Mouse (Mus musculus): ENCODE measurements around the gene Fpr2. TPM values are rescaled to one million over a fixed set of nuclear protein-coding genes. Genes with fewer than 3 reads are reported as not detected.
"Not testable (repeated sequence)": the region's sequence is repeated elsewhere in the genome, so short reads cannot be mapped to it uniquely, and the experiment has no call there.

The Fpr2 gene
- polyA plus RNA-seq, 1 experiment from 2014 or later: 0.31 TPM

DNA sequence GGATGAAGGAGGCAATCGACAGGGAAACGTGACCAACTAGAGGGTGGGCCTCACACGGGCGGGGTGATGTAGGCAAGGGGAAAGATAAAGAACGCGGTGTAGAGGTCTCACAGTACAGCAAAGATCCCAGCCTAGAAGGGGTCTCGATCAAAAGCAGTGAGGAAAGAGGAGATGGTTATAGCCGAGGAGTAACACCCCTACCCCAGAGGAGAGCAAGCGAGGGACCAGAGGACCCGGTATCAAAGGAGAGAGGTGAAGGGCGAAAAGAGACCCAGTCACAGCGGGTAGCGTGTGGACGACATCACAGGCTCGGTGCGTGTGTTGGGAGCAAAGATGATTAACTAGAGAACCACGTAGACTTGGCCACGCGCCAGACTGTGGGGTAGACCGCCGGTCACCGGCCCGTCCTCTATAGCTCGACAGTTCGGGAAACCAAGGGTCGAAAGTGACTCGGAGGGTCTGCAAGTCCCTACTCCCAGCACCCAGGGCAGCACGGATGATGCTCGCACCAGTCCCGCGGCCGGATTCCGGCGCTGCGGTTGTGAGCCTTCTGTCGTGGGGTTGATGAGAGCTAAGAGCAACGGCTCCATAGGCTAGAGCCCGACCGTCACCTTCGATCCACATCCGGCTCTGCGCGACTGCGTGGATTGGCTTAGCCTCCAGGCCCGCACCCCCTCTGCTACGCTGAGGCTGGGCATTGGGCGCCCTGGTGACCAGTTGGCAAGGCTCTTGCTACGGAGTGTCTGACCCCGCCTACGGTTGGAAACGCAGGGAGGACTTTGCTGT lies 22.2 kb downstream of the Fpr2 start:
- 19% methylated on average over 51 of the region's 51 CpGs for WGBS
- H3K27ac ChIP-seq (ENCODE audit: low read depth, low read length): peak overlapping the region; percentile 76

DNA sequence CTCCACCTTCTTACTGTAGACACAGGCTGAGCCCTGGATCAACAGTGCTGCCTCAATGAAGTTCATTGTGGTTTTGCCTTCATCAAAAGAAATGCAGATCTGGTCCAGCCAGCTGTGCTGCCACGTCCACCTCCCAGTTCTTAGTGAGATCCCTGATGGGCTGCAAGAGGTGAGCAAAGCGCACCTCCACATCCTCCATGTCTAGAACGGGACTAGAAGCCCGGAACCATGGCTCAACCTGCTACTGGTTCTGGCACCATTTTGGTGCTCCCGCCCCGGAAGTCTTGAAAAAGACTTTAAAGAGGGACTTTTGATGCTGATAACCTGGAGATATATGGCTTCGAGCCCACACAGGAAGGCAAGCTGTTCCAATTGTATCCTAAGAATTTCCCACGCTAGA lies 25.0 kb downstream of the Fpr2 start:
- not testable (repeated sequence) for H3K4me3 ChIP-seq (ENCODE audit: low read length); H3K4me1 ChIP-seq (ENCODE audit: control insufficient read depth, insufficient read depth, low read depth, low read length); H3K4me2 ChIP-seq (ENCODE audit: low read length); H3K27ac ChIP-seq (ENCODE audit: low read depth, low read length); H3K36me3 ChIP-seq (ENCODE audit: control insufficient read depth, insufficient read depth, low read length); H3K27me3 ChIP-seq (replicated peaks; ENCODE audit: control insufficient read depth, insufficient read depth, low read length); H3K9ac ChIP-seq (ENCODE audit: low read depth, low read length); H3K9me3 ChIP-seq (ENCODE audit: control insufficient read depth, low read length); ATAC-seq
- WGBS: 89% methylated on average over 8 of the region's 8 CpGs

More for the DNA sequence above, 22.2 kb downstream of the Fpr2 start:
- 0 out of 2 replicates have a peak, but pooled peaks cover 2% of the 10 kb centered on the region for H3K9me3 ChIP-seq (ENCODE audit: control insufficient read depth, low read length)
- peak; percentile 100 for ATAC-seq
- no peaks in the 10 kb centered on the region for H3K27me3 ChIP-seq (replicated peaks; ENCODE audit: control insufficient read depth, insufficient read depth, low read length)
- H3K36me3 ChIP-seq (ENCODE audit: control insufficient read depth, insufficient read depth, low read length): no peaks in the 10 kb centered on the region
- peak overlapping the region; percentile 72 for H3K4me2 ChIP-seq (ENCODE audit: low read length)
- H3K4me1 ChIP-seq (ENCODE audit: control insufficient read depth, insufficient read depth, low read depth, low read length): no peaks in the 10 kb centered on the region
- peak overlapping the region; percentile 75 for H3K9ac ChIP-seq (ENCODE audit: low read depth, low read length)
- peak overlapping the region; percentile 60 for H3K4me3 ChIP-seq (ENCODE audit: low read length)

DNA sequence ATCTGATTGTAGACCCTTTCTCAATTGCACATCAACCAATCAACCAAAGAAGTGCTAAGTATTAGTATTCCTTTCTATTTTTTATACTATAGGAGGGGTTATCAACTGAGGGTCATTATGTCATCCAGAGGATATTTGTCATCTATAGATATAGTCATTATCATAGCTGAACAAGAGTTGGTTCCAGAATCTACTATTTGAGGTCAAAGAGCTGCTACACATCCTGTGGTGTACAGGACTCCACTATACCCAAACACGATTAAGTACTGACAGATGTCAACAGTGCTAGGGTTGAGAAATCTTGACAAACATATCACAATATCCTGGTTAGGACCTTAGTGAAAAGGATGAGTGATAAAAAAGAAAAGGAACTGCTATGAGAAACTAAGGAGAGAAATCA lies 29.8 kb downstream of the Fpr2 start:
- Histone ChIP-seq H3K4me1 (ENCODE audit: control insufficient read depth, insufficient read depth, low read depth, low read length) (no peaks in the 10 kb centered on the region), H3K9ac (ENCODE audit: low read depth, low read length) (no peak overlapping the region), H3K4me3 (ENCODE audit: low read length) (no peak overlapping the region), H3K27ac (ENCODE audit: low read depth, low read length) (no peak overlapping the region), H3K36me3 (ENCODE audit: control insufficient read depth, insufficient read depth, low read length) (no peaks in the 10 kb centered on the region), H3K27me3 (replicated peaks; ENCODE audit: control insufficient read depth, insufficient read depth, low read length) (no peaks in the 10 kb centered on the region), H3K9me3 (ENCODE audit: control insufficient read depth, low read length) (no peaks in the 10 kb centered on the region), H3K4me2 (ENCODE audit: low read length) (no peak overlapping the region)
- no peak for ATAC-seq
- 88% methylated on average over 1 of the region's 1 CpGs for WGBS

DNA sequence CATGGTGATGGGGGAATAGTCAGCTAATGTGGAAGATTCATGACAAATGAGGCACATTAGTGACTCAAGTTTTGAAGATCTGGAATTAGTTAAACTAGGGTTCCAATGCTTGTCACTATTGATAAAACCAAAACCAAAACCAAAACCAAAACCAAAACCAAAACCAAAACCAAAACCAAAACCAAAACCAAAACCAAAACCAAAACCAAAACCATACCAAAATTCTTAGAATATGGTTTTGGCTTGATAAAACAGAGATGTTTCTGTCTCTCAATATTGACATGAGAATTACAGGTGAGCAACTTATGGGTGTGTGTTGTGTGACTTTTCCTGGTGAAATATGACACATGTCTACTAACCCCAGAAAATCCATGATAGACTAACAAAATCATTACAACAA lies 30.2 kb downstream of the Fpr2 start:
- no peak overlapping the region for H3K4me2 ChIP-seq (ENCODE audit: low read length)
- H3K27ac ChIP-seq (ENCODE audit: low read depth, low read length): no peak overlapping the region
- no peak overlapping the region for H3K9ac ChIP-seq (ENCODE audit: low read depth, low read length)
- H3K4me3 ChIP-seq (ENCODE audit: low read length): no peak overlapping the region
- H3K9me3 ChIP-seq (ENCODE audit: control insufficient read depth, low read length): no peaks in the 10 kb centered on the region
- no peaks in the 10 kb centered on the region for H3K27me3 ChIP-seq (replicated peaks; ENCODE audit: control insufficient read depth, insufficient read depth, low read length)
- no peaks in the 10 kb centered on the region for H3K4me1 ChIP-seq (ENCODE audit: control insufficient read depth, insufficient read depth, low read depth, low read length)
- no peak for ATAC-seq
- H3K36me3 ChIP-seq (ENCODE audit: control insufficient read depth, insufficient read depth, low read length): no peaks in the 10 kb centered on the region

Other genes starting within 250 kb of the Fpr2 start
- gene Vmn2r90, start 184.1 kb upstream of the Fpr2 start, polyA plus RNA-seq (2015; fragmentation: Nextera tagmentation; extraction: Ambion mirVana): not detected in 2 replicates
- gene Spaca6, start 60.7 kb upstream of the Fpr2 start, polyA plus RNA-seq (2015; fragmentation: Nextera tagmentation; extraction: Ambion mirVana): 24.4 and 24.6 TPM in 2 replicates
- gene Has1, start 32.6 kb upstream of the Fpr2 start, polyA plus RNA-seq (2015; fragmentation: Nextera tagmentation; extraction: Ambion mirVana): 1.7 TPM in 2 replicates
- gene Fpr1, start 3.9 kb upstream of the Fpr2 start, polyA plus RNA-seq (2015; fragmentation: Nextera tagmentation; extraction: Ambion mirVana): 0.15 and 0.30 TPM in 2 replicates
- gene Fpr3, start within 50 bp of the Fpr2 start, polyA plus RNA-seq (2015; fragmentation: Nextera tagmentation; extraction: Ambion mirVana): not detected in 2 replicates
- gene Fpr-rs4, start 133.9 kb downstream of the Fpr2 start, polyA plus RNA-seq (2015; fragmentation: Nextera tagmentation; extraction: Ambion mirVana): not detected in 2 replicates
- 0.03 TPM in 1 of 2 replicates, not detected in the other for gene Vmn2r124, start 161.6 kb downstream of the Fpr2 start, polyA plus RNA-seq (2015; fragmentation: Nextera tagmentation; extraction: Ambion mirVana)
- gene Vmn2r91, start 197.2 kb downstream of the Fpr2 start, polyA plus RNA-seq (2015; fragmentation: Nextera tagmentation; extraction: Ambion mirVana): not detected in 2 replicates

Data from hindbrain, embryonic 16.5 days (tissue).